Mouse (Mus musculus) liver, embryonic 14.5 days (tissue): ENCODE measurements around the gene Bace1. TPM values are rescaled to one million over a fixed set of nuclear protein-coding genes. Genes with fewer than 3 reads are reported as not detected.

ENCODE experiments used
- ATAC-seq: fragments of 200-750 bp; cut with Nextera tagmentation; 2 replicates; pipeline ENCODE4 v1.8.0; 2017; ENCODE audit warnings: moderate number of reproducible peaks, mild to moderate bottlenecking, moderate library complexity; ENCODE audit not compliant: insufficient read depth
- DNase-seq, 3 experiments: peaks; one replicate each; pipeline ENCODE4 v3.0.0-alpha.2; 2012 to 2013; ENCODE audit warnings: low read depth in 3 of 3, low spot score in 3 of 3
- H3K27ac ChIP-seq: fragments of 300-500 bp; sonication (generic); 2 replicates; pipeline ENCODE4 v1.5.1; 2014; ENCODE audit warnings: moderate library complexity, mild to moderate bottlenecking, control low read depth, inconsistent platforms
- H3K27me3 ChIP-seq: fragments of 300-500 bp; sonication (generic); 2 replicates; pipeline ENCODE4 v1.6.1; 2014; ENCODE audit warnings: mild to moderate bottlenecking, low read length, moderate library complexity; ENCODE audit not compliant: control insufficient read depth, insufficient read depth
- H3K36me3 ChIP-seq: fragments of 300-500 bp; sonication (generic); replicated peaks from 2 replicates; pipeline ENCODE4 v1.6.1; 2014; ENCODE audit warnings: low read depth; ENCODE audit not compliant: control insufficient read depth, insufficient read depth
- H3K4me1 ChIP-seq, 2 experiments: fragments of 200-500 bp in 1 of 2; fragments of 300-500 bp in 1 of 2; sonication (generic) in 1 of 2; replicated peaks; 2 replicates each; pipeline ENCODE4 v1.6.1; 2012 to 2014; ENCODE audit warnings: antibody characterized with exemption in 1 of 2, inconsistent platforms in 1 of 2, low read length in 1 of 2; ENCODE audit not compliant: control insufficient read depth in 2 of 2, insufficient read depth in 2 of 2
- H3K4me2 ChIP-seq: fragments of 300-500 bp; sonication (generic); 2 replicates; pipeline ENCODE4 v1.6.1; 2014; ENCODE audit warnings: low read depth, mild to moderate bottlenecking, control low read depth, moderate library complexity
- H3K4me3 ChIP-seq, 2 experiments: fragments of 200-500 bp in 1 of 2; fragments of 300-500 bp in 1 of 2; sonication (generic) in 1 of 2; 2 replicates each; pipeline ENCODE4 v1.5.1; 2012 to 2014; ENCODE audit warnings: low read depth in 2 of 2, low read length in 2 of 2, mild to moderate bottlenecking in 2 of 2, control low read depth in 1 of 2, inconsistent platforms in 1 of 2, moderate library complexity in 1 of 2; ENCODE audit not compliant: insufficient read depth in 1 of 2
- H3K9ac ChIP-seq: fragments of 300-500 bp; sonication (generic); replicated peaks from 2 replicates; pipeline ENCODE4 v1.6.1; 2014; ENCODE audit warnings: mild to moderate bottlenecking, control low read depth, moderate library complexity
- H3K9me3 ChIP-seq: fragments of 300-500 bp; sonication (generic); 2 replicates; pipeline ENCODE4 v1.6.1; 2016; ENCODE audit warnings: low read length, mixed read lengths; ENCODE audit not compliant: control insufficient read depth
- CTCF ChIP-seq: IDR thresholded peaks from 2 replicates; pipeline ENCODE4 v1.5.1; 2016; ENCODE audit warnings: antibody characterized with exemption, low read depth, control low read depth
- EP300 ChIP-seq: IDR thresholded peaks from 2 replicates; pipeline ENCODE4 v1.6.1; 2016; ENCODE audit warnings: antibody characterized with exemption, low read depth
- WGBS: fragments of 180-500 bp; shearing (Covaris S2); extraction: QIAGEN DNeasy Blood & Tissue Kit; methylation state at CpG from one replicate; pipeline ENCODE4 v1.1.7; 2014; ENCODE audit not compliant: insufficient replicate concordance; 5-methylcytosine and 5-hydroxymethylcytosine counted together
- polyA plus RNA-seq, 2 experiments: library from polyadenylated mRNA; depleted of rRNA in 1 of 2; stranded (reverse) in 1 of 2; unstranded in 1 of 2; fragments of >200 nt; fragmentation: Nextera tagmentation in 1 of 2; extraction: Ambion mirVana in 1 of 2; gene quantifications; 2 replicates each; pipeline versions ENCODE4 v1.2.1 to v1.2.3; 2012 to 2014

The Bace1 gene
- polyA plus RNA-seq, 2 experiments = 3.1 to 3.6 TPM

GRCm38 (mm10) chr9:45905811-45906237 lies 67.4 kb downstream of the Bace1 start:
- Histone ChIP-seq H3K4me1 (peaks cover 7 to 10% of the 10 kb centered on the region in 2 experiments), H3K9ac (peak overlapping the region; percentile 99), H3K9me3 (no peaks in the 10 kb centered on the region), H3K4me3 (peak overlapping the region; percentile 87 to 93), H3K4me2 (peak overlapping the region; percentile 86), H3K36me3 (no peaks in the 10 kb centered on the region; the same call in none of the 2 replicates), H3K27ac (peak overlapping the region; percentile 94), H3K27me3 (no peaks in the 10 kb centered on the region)
- TF ChIP-seq EP300 = no peak
- DNase-seq (no peak), ATAC-seq (peak; percentile 19)
- WGBS = under 1% methylated on average over 23 of the region's 27 CpGs

- DNase-seq (peak; percentile 76 to 78 (median 77)), ATAC-seq (peak; percentile 94)
- Histone ChIP-seq H3K27me3 (no peaks in the 10 kb centered on the region), H3K27ac (peak within 1 kb of the TSS; percentile 94), H3K9me3 (no peaks in the 10 kb centered on the region), H3K4me3 (peak within 1 kb of the TSS; percentile 87 to 93), H3K4me2 (peak within 1 kb of the TSS; percentile 86), H3K36me3 (peaks cover 1% of the 10 kb centered on the region), H3K9ac (peak within 1 kb of the TSS; percentile 99), H3K4me1 (peaks cover 7 to 10% of the 10 kb centered on the region in 2 experiments)
- WGBS = under 1% methylated on average over 77 of the region's 80 CpGs
- no peak for TF ChIP-seq EP300
- TF ChIP-seq CTCF = peak; percentile 77
These were observed 68.1 kb downstream of the Bace1 start, which contains the start of the genes Pcsk7 and Rnf214 for GRCm38 (mm10) chr9:45906355-45907077. TSS of gene Pcsk7 (plus strand) at chr9:45906497. TSS of gene Rnf214 (minus strand) at chr9:45906911.

- H3K9ac ChIP-seq = peak overlapping the region; percentile 99
- no peaks in the 10 kb centered on the region for H3K27me3 ChIP-seq
- peaks cover 7 to 10% of the 10 kb centered on the region in 2 experiments for H3K4me1 ChIP-seq
- peak overlapping the region; percentile 86 for H3K4me2 ChIP-seq
- peak; percentile 19; the same call in 1 of the 2 replicates for ATAC-seq
- H3K9me3 ChIP-seq = no peaks in the 10 kb centered on the region
- H3K27ac ChIP-seq = peak overlapping the region; percentile 94
- H3K36me3 ChIP-seq = peaks cover 6% of the 10 kb centered on the region
- under 1% methylated on average over 19 of the region's 19 CpGs for WGBS
- no peak for TF ChIP-seq CTCF
- no peak for TF ChIP-seq EP300
- peak overlapping the region; percentile 87 to 93 for H3K4me3 ChIP-seq
- DNase-seq = peak in 1 of 3 experiments; percentile 26
These were observed 68.7 kb downstream of the Bace1 start for GRCm38 (mm10) chr9:45907078-45907428.

GRCm38 (mm10) chr9:45910995-45911394 lies 72.6 kb downstream of the Bace1 start:
- Histone ChIP-seq H3K27ac (no peak overlapping the region), H3K9ac (no peak overlapping the region), H3K27me3 (no peaks in the 10 kb centered on the region), H3K4me2 (no peak overlapping the region), H3K4me3 (no peak overlapping the region), H3K9me3 (no peaks in the 10 kb centered on the region), H3K36me3 (peaks cover 23% of the 10 kb centered on the region), H3K4me1 (peaks cover 5 to 7% of the 10 kb centered on the region in 2 experiments)
- no peak for ATAC-seq
- WGBS = 70% methylated on average over 3 of the region's 3 CpGs
- TF ChIP-seq EP300 (no peak), CTCF (no peak)
- no peak for DNase-seq

GRCm38 (mm10) chr9:45911673-45912072 lies 73.3 kb downstream of the Bace1 start:
- H3K9me3 ChIP-seq = no peaks in the 10 kb centered on the region
- no peak overlapping the region for H3K4me2 ChIP-seq
- peaks cover 23% of the 10 kb centered on the region for H3K36me3 ChIP-seq
- TF ChIP-seq EP300 = no peak
- TF ChIP-seq CTCF = peak; percentile 80
- ATAC-seq = no peak
- WGBS = 48% methylated on average over 1 of the region's 1 CpGs
- no peak overlapping the region for H3K27ac ChIP-seq
- no peak overlapping the region for H3K4me3 ChIP-seq
- peaks cover 5 to 7% of the 10 kb centered on the region in 2 experiments for H3K4me1 ChIP-seq
- no peaks in the 10 kb centered on the region for H3K27me3 ChIP-seq
- DNase-seq = no peak
- H3K9ac ChIP-seq = no peak overlapping the region

Other genes starting within 250 kb of the Bace1 start
- 4.9 and 5.7 TPM in 2 replicates for gene Cep164, start 9.9 kb upstream of the Bace1 start, polyA plus RNA-seq (2012; rRNA removed)
- gene Cep164, start 9.9 kb upstream of the Bace1 start, polyA plus RNA-seq (2014; fragmentation: Nextera tagmentation; extraction: Ambion mirVana) = 3.7 and 4.0 TPM in 2 replicates
- 7.3 and 7.7 TPM in 2 replicates for gene Pcsk7, start 67.9 kb downstream of the Bace1 start, polyA plus RNA-seq (2012; rRNA removed)
- 4.9 and 5.0 TPM in 2 replicates for gene Pcsk7, start 67.9 kb downstream of the Bace1 start, polyA plus RNA-seq (2014; fragmentation: Nextera tagmentation; extraction: Ambion mirVana)
- gene Rnf214, start 68.3 kb downstream of the Bace1 start, polyA plus RNA-seq (2012; rRNA removed) = 5.0 and 6.3 TPM in 2 replicates
- gene Rnf214, start 68.3 kb downstream of the Bace1 start, polyA plus RNA-seq (2014; fragmentation: Nextera tagmentation; extraction: Ambion mirVana) = 10.5 and 12.0 TPM in 2 replicates
- 5.1 and 6.3 TPM in 2 replicates for gene Tagln, start 97.5 kb downstream of the Bace1 start, polyA plus RNA-seq (2012; rRNA removed)
- gene Tagln, start 97.5 kb downstream of the Bace1 start, polyA plus RNA-seq (2014; fragmentation: Nextera tagmentation; extraction: Ambion mirVana) = 2.6 and 6.8 TPM in 2 replicates
- gene Sidt2, start 116.7 kb downstream of the Bace1 start, polyA plus RNA-seq (2012; rRNA removed) = 20.4 and 26.8 TPM in 2 replicates
- 11.6 and 16.5 TPM in 2 replicates for gene Sidt2, start 116.7 kb downstream of the Bace1 start, polyA plus RNA-seq (2014; fragmentation: Nextera tagmentation; extraction: Ambion mirVana)
- 13.2 and 23.1 TPM in 2 replicates for gene Pafah1b2, start 174.1 kb downstream of the Bace1 start, polyA plus RNA-seq (2012; rRNA removed)
- gene Pafah1b2, start 174.1 kb downstream of the Bace1 start, polyA plus RNA-seq (2014; fragmentation: Nextera tagmentation; extraction: Ambion mirVana) = 59.6 and 65.6 TPM in 2 replicates
- gene Sik3, start 174.2 kb downstream of the Bace1 start, polyA plus RNA-seq (2012; rRNA removed) = 3.0 and 4.1 TPM in 2 replicates
- 2.1 and 2.4 TPM in 2 replicates for gene Sik3, start 174.2 kb downstream of the Bace1 start, polyA plus RNA-seq (2014; fragmentation: Nextera tagmentation; extraction: Ambion mirVana)